Mouse (Mus musculus): ENCODE results near the gene Gtpbp6.
"Not testable (repeated sequence)": the region's sequence is repeated elsewhere in the genome, so short reads cannot be mapped to it uniquely, and the experiment has no call there.

Gtpbp6 gene

DNA sequence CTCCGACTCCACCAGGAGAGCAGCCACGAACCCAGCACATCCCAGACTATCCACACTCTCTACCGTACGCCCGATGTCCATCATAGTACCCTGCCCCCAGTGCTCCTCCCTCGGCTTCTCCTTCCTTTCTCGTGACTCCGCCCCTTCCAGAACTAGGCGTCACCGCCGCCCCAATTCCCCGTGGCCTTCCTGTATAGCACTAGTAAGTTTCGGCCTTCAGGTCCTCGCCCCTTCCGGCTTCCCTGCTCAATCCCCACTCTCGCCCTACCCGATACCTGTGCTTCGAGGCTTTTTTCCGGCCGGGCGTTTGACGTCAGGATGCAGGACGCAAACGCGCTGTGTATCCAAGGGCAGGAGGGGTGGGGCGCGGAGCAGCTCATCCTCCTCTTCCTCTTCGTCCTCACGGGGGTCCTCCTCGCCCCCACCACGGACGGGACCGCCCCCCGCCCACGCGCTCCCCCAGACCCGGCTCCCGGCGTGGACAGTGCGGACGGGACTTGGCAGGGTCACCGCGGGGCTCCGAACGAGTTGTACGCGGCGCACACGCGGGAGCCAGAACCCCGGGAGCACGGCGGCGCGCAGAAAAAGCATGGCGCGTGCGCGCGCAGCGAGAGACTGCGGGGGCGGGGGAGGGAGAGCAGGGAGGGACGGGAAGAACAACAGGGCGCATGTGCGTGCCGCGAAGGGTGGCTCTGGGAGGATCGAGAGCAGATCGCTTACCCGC is at the start of gene Gtpbp6:
Gene Gtpbp6 (minus strand): TSS at position 617 of the 724 bp plus-strand sequence.
- DNase-seq (ENCODE audit: low spot score in 2 of 2) = peak; percentile 95 to 96

GRCm38 (mm10) chr5:110143007-110143406 is 35.0 kb upstream of the Gtpbp6 start:
- DNase-seq (ENCODE audit: low spot score in 2 of 2) = peak in 1 of 2 experiments; percentile 11

DNA sequence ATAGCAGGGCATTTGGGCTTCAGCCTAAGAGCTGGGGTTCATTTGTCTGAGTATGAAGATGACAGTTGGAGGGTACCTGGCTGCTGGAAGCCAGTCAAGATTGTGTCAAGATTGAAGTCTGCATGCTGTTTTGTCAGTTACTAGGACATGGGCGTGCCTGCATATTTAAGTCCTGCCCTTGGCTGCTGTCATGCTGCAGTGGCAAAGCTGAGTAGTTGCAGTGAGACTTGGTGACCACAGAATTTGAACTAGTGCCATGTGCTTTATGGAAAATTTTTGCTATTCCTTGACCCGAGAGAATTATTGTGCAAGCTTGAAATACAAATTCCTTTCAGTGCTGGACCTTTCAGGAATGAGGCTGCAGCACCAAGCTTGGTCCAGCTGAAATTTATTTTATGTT is 34.3 kb upstream of the Gtpbp6 start:
- DNase-seq (ENCODE audit: low spot score in 2 of 2) = no peak

- no peak for DNase-seq (ENCODE audit: low spot score in 2 of 2)
Observed at GRCm38 (mm10) chr5:110140424-110140823, 32.4 kb upstream of the Gtpbp6 start.

GRCm38 (mm10) chr5:110139325-110139724 is 31.3 kb upstream of the Gtpbp6 start:
- DNase-seq (ENCODE audit: low spot score in 2 of 2) = no peak

DNA sequence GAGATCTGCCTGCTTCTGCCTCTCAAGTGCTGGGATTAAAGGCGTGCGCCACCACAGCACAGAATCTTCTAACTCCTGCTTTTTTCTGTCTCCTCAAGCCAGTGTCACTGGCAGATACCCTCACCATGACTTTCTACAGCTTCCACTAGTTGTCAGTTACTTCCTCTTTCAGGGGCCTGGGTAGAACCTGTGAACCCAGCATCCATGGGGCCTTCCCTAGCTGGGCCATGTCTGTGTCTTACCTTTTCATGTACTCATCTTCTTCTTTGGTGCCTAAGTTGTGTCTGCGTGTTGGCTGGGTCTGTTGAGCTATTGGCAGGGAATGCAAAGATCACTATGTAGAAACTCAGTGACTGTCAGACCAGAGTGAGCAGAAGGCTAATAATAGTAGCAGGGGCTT is 29.8 kb upstream of the Gtpbp6 start:
- DNase-seq (ENCODE audit: low spot score in 2 of 2) = no peak

DNA sequence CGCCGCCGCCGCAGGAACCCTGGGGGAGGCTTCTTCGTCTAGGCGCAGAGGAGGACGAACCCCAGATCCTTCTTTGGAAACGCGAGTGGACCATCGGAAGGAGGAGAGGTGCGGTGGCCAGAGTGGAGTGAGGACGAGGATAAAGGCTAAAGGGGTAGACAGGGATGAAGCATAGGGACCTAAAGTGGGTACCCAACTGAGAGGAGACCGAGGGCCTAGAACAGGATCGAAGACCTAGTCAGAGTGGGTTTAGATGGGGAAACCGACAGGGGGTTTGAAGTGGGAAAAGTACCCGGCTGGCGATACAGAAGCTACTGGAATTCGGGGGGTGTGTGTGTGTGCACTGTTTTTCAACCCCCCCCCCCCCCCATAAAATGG is 28.1 kb upstream of the Gtpbp6 start:
- DNase-seq (ENCODE audit: low spot score in 2 of 2) = no peak

DNA sequence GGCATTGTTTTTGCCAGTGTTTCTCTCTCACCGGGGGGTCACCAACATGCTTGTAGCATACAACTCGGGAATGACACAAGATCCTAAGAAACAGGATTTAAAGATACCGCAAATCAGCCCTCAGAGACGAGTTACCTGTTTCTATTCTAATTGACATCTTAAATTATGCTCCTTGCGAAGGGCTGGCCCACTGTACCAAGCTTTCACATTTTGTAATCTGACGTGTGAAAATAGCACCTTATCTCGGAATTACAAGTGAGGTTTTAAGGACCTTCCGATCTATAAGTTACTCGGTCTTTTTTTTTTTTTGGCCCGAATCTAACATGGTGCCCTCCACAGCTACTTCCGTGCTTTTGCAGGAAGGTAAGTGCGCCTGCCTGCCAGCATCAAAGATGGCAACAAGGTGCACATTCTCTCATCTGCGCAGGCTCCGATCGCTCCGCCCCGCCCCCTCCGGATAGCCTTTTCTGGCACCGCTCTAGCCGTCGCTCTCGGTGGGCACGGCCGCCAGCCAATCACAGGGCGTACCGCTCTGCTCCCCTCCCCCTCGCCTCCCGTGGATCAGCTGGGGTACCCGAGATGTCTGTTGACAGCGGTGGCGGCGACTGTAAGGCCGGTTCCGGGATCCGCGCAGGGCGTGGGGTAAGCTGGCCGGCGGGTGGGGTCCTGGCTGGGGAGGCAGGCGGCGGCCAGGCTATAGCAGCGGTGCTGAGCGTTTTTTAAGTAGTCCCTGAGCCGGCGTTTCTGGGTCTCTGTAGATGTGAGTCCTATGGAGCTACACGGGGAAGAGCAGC is 27.5 kb upstream of the Gtpbp6 start, which contains the start of gene Chfr:
Gene Chfr (plus strand): TSS at position 550 of the 794 bp plus-strand sequence.
- DNase-seq (ENCODE audit: low spot score in 2 of 2) = peak; percentile 99

DNA sequence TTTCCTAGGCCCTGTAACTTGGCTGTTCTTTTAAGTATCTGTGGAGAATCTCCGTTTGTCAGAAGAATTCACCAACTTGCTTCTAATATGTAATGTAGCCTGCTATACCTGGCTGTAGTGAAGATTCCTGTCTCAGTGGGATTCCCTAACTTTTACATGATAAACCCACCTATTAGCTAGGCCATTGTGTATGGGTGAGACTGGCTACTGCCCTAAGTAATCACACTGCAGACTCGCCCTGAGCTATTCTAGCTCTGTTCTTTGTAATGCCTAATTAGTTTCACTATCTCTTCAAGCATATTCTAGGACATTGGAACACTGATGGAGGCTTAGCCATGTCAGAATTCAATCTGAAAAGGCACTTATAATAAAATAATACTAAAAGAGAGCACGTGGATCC is 14.4 kb upstream of the Gtpbp6 start:
- DNase-seq (ENCODE audit: low spot score in 2 of 2) = not testable (repeated sequence)

GRCm38 (mm10) chr5:110109991-110110441 is 2.0 kb upstream of the Gtpbp6 start, which contains the start of gene Zfp605:
Zfp605 (plus strand) TSS chr5:110110092.
- DNase-seq (ENCODE audit: low spot score in 2 of 2) = peak; percentile 83 to 84

DNA sequence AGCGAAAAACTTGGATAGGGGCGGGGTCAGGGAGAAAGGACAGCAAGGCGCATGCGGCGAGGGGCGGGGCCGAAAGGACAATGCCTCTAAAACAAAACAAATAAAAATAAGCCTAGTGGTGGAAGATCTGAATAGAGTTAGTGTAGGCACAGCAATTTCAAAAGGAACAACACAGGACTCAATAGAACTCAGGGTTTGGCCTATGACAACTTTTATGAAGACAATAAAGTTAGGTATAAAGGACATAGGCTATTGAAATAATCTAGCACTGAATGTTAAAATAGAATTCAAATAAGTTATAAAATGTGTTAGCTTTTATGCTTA is 270 bp upstream of the Gtpbp6 start:
- DNase-seq (ENCODE audit: low spot score in 2 of 2) = no peak

- peak; percentile 36 to 42 for DNase-seq (ENCODE audit: low spot score in 2 of 2)
Observed at GRCm38 (mm10) chr5:110106901-110107564, 964 bp downstream of the Gtpbp6 start.

DNA sequence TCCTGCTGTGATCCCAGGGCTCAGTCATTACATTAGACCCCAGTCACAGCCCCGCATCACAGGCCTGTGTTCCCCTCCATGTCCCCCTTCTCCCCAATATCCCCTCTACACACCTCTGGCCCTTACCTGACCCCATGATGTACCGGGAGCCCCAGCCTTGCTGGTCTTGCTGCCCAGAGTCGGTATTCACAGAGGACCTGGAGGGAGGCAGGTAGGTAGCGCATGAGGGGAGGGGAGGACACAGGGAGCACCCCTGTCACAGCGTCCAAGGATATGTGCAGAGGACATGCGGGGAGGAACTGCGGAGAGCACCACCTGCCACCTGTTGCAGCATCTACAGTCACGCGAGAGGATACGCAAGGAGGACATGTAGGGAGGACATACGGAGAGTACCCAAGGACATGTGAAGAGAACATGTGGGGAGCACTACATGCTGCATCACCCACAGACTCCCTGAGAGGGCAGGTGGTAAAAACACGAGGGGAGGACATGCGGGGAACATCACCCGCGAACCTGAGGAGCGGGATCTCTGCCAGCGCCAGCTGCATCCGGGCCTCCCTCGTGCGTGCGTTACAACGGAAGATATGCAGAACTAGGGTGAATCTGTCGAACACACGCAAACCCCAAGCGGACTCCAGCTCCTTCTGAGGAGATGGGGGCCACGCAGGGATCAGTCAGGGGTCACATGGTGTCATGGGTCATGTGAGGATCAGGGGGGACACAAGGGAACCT is 1.7 kb downstream of the Gtpbp6 start:
- no peak for DNase-seq (ENCODE audit: low spot score in 2 of 2)

- no peak for DNase-seq (ENCODE audit: low spot score in 2 of 2)
Observed at GRCm38 (mm10) chr5:110104616-110105380, 3.2 kb downstream of the Gtpbp6 start.

GRCm38 (mm10) chr5:110103901-110104615 is 3.9 kb downstream of the Gtpbp6 start:
- no peak for DNase-seq (ENCODE audit: low spot score in 2 of 2)

DNA sequence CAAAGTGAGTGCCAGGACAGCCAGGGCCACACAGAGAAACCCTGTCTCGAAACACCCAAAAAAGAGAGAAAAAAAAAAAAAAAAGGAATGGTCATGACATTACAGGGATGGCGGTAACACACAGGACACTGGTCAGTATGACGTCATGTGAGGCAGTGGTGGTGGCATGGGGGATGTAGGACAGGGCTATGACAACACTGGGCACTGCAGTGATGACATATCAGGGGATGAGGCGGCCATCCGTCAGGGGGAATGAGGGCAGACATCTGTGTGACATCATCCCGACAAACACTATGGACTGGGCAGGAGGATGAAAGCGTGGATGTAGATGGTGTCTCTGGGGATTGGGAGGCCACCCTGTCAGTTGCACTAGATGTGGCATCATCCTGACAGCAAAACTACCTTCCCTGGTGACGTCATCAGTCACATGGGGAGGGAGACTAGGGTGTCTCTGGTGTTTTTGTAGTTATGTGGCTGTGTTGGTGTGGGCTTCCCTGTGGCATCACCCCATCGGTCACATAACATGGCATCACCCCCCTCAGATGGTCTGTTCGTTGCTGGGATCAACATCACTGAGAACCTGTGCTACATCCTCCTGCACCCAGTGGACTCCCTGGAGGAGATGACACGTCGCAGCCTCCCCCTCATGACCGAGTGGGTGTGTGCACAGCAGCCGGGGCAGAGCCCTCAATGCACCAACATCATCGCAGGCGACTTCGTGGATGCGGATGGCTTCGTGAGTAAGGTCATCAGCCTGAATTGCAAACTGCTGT is 5.0 kb downstream of the Gtpbp6 start:
- no peak for DNase-seq (ENCODE audit: low spot score in 2 of 2)

DNA sequence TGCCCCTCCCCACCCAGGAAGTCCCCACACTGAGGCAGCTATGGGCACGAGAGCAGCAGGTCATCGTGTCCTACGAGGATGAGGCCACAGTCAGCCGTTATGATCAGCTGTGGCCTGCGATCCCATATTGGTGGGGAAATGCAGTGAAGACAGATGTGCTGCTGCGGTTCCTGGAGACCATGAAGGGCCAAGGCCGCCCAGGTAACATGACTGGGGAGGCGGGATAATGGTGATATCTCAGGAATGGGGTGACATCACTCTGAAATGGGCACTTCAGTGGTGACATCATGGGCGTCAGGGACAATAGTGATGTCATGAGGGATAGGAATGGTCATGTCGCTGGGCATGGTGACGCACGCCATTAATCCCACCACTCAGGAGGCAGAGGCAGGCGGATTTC is 5.6 kb downstream of the Gtpbp6 start:
- no peak for DNase-seq (ENCODE audit: low spot score in 2 of 2)

- DNase-seq (ENCODE audit: low spot score in 2 of 2) = peak; percentile 31 to 34
Observed at GRCm38 (mm10) chr5:110101716-110102347, 6.2 kb downstream of the Gtpbp6 start.

All from thymus, postnatal 10 days (tissue).